Mouse (Mus musculus): Measurements from ENCODE around the gene Ubc. TPM values are rescaled to one million over a fixed set of nuclear protein-coding genes. Genes with fewer than 3 reads are reported as not detected.

The Ubc gene
- polyA plus RNA-seq (2017; shearing (Covaris generic)): 3,952 TPM

GRCm38 (mm10) chr5:125389579-125390441, at the start of gene Ubc:
Ubc (minus strand) TSS chr5:125390202.

GRCm38 (mm10) chr5:125433793-125434337, 43.9 kb upstream of the Ubc start, which contains the start of gene Dhx37:
Dhx37 (minus strand) TSS chr5:125434121.

GRCm38 (mm10) chr5:125389131-125389578, 847 bp downstream of the Ubc start, which contains the start of gene Gm10382:
Gm10382 (plus strand) TSS chr5:125389322.

GRCm38 (mm10) chr5:125340547-125341262, 49.3 kb downstream of the Ubc start, which contains the start of gene Scarb1:
Scarb1 (minus strand) TSS chr5:125341094.

Other genes starting within 250 kb of the Ubc start
- 13.3 TPM for gene Ncor2, start 211.0 kb downstream of the Ubc start, polyA plus RNA-seq (2017; shearing (Covaris generic))
- gene Scarb1, start 49.1 kb downstream of the Ubc start, polyA plus RNA-seq (2017; shearing (Covaris generic)): 9.1 TPM
- gene Gm10382, start 880 bp downstream of the Ubc start, polyA plus RNA-seq (2017; shearing (Covaris generic)): 10.1 TPM
- gene Dhx37, start 43.9 kb upstream of the Ubc start, polyA plus RNA-seq (2017; shearing (Covaris generic)): 10.9 TPM
- 28.5 TPM for gene Bri3bp, start 51.4 kb upstream of the Ubc start, polyA plus RNA-seq (2017; shearing (Covaris generic))
- 36.1 TPM for gene Aacs, start 85.6 kb upstream of the Ubc start, polyA plus RNA-seq (2017; shearing (Covaris generic))
- gene Tmem132b, start 141.6 kb upstream of the Ubc start, polyA plus RNA-seq (2017; shearing (Covaris generic)): 0.21 TPM

Data from effector memory CD4-positive, alpha-beta T cell, adult 7 months (primary cell).